Mouse (Mus musculus): ENCODE data around the gene Trim65.
A peak's percentile ranks its signal among the peaks of the same experiment; 100 is the strongest.

Trim65 gene

GRCm38 (mm10) chr11:116130488-116131205, at the start of gene Trim65:
Gene Trim65 (minus strand): TSS chr11:116131128.
- peak; percentile 80 to 85 for DNase-seq (ENCODE audit: low spot score in 2 of 2)

GRCm38 (mm10) chr11:116178411-116179121, 47.6 kb upstream of the Trim65 start:
- DNase-seq (ENCODE audit: low spot score in 2 of 2): no peak

GRCm38 (mm10) chr11:116176010-116176409, 45.1 kb upstream of the Trim65 start:
- no peak for DNase-seq (ENCODE audit: low spot score in 2 of 2)

- no peak for DNase-seq (ENCODE audit: low spot score in 2 of 2)
Measured at GRCm38 (mm10) chr11:116174775-116175448, 44.0 kb upstream of the Trim65 start.

- DNase-seq (ENCODE audit: low spot score in 2 of 2): no peak
Measured at GRCm38 (mm10) chr11:116171959-116172358, 41.0 kb upstream of the Trim65 start.

- no peak for DNase-seq (ENCODE audit: low spot score in 2 of 2)
Measured at GRCm38 (mm10) chr11:116170003-116170800, 39.3 kb upstream of the Trim65 start.

- no peak for DNase-seq (ENCODE audit: low spot score in 2 of 2)
Measured at GRCm38 (mm10) chr11:116169214-116169613, 38.3 kb upstream of the Trim65 start.

- DNase-seq (ENCODE audit: low spot score in 2 of 2): peak; percentile 97
Measured at GRCm38 (mm10) chr11:116167884-116168439, 37.0 kb upstream of the Trim65 start, which contains the start of gene Fbf1. Gene Fbf1 (minus strand): TSS chr11:116168166.

- DNase-seq (ENCODE audit: low spot score in 2 of 2): no peak
Measured at GRCm38 (mm10) chr11:116167232-116167631, 36.3 kb upstream of the Trim65 start.

GRCm38 (mm10) chr11:116163002-116163401, 32.1 kb upstream of the Trim65 start:
- DNase-seq (ENCODE audit: low spot score in 2 of 2): no peak

GRCm38 (mm10) chr11:116162146-116162545, 31.2 kb upstream of the Trim65 start:
- DNase-seq (ENCODE audit: low spot score in 2 of 2): peak; percentile 55 to 63

- no peak for DNase-seq (ENCODE audit: low spot score in 2 of 2)
Measured at GRCm38 (mm10) chr11:116161312-116161711, 30.4 kb upstream of the Trim65 start.

GRCm38 (mm10) chr11:116150960-116151359, 20.0 kb upstream of the Trim65 start:
- no peak for DNase-seq (ENCODE audit: low spot score in 2 of 2)

GRCm38 (mm10) chr11:116149341-116149740, 18.4 kb upstream of the Trim65 start:
- DNase-seq (ENCODE audit: low spot score in 2 of 2): no peak

- DNase-seq (ENCODE audit: low spot score in 2 of 2): peak; percentile 47 to 70
Measured at GRCm38 (mm10) chr11:116148761-116149221, 17.9 kb upstream of the Trim65 start.

- peak; percentile 76 to 78 for DNase-seq (ENCODE audit: low spot score in 2 of 2)
Measured at GRCm38 (mm10) chr11:116146294-116146985, 15.5 kb upstream of the Trim65 start.

GRCm38 (mm10) chr11:116145481-116146293, 14.8 kb upstream of the Trim65 start:
- DNase-seq (ENCODE audit: low spot score in 2 of 2): no peak

- no peak for DNase-seq (ENCODE audit: low spot score in 2 of 2)
Measured at GRCm38 (mm10) chr11:116143468-116143867, 12.5 kb upstream of the Trim65 start.

- DNase-seq (ENCODE audit: low spot score in 2 of 2): no peak
Measured at GRCm38 (mm10) chr11:116142211-116142991, 11.5 kb upstream of the Trim65 start.

All from right cerebral cortex, postnatal 36 days (tissue).